Mouse (Mus musculus): Measurements from ENCODE around the gene Tars.

Tars gene

GRCm38 (mm10) chr15:11399356-11400067, at the start of gene Tars:
TSS of gene Tars (minus strand) at chr15:11399665.
- DNase-seq, result peak; percentile 97 to 98

GRCm38 (mm10) chr15:11437361-11437760, 37.9 kb upstream of the Tars start:
- DNase-seq, result no peak

- peak in 1 of 2 experiments; percentile 4 for DNase-seq
Observed at GRCm38 (mm10) chr15:11436709-11437280, 37.3 kb upstream of the Tars start.

- DNase-seq, result no peak
Observed at GRCm38 (mm10) chr15:11426899-11427298, 27.4 kb upstream of the Tars start.

- DNase-seq, result no peak
Observed at GRCm38 (mm10) chr15:11413484-11413883, 14.0 kb upstream of the Tars start.

GRCm38 (mm10) chr15:11412542-11412941, 13.1 kb upstream of the Tars start:
- no peak for DNase-seq

GRCm38 (mm10) chr15:11411846-11412245, 12.4 kb upstream of the Tars start:
- no peak for DNase-seq

- peak; percentile 45 to 46 for DNase-seq
Observed at GRCm38 (mm10) chr15:11408155-11408826, 8.8 kb upstream of the Tars start.

- peak; percentile 62 to 73 for DNase-seq
Observed at GRCm38 (mm10) chr15:11407381-11407780, 7.9 kb upstream of the Tars start.

GRCm38 (mm10) chr15:11406769-11407168, 7.3 kb upstream of the Tars start:
- DNase-seq, result peak; percentile 56 to 65

GRCm38 (mm10) chr15:11398676-11399350, 652 bp downstream of the Tars start:
- DNase-seq, result no peak

GRCm38 (mm10) chr15:11396421-11396820, 3.0 kb downstream of the Tars start:
- no peak for DNase-seq

GRCm38 (mm10) chr15:11392903-11393302, 6.6 kb downstream of the Tars start:
- no peak for DNase-seq

GRCm38 (mm10) chr15:11383796-11384195, 15.7 kb downstream of the Tars start:
- no peak for DNase-seq

GRCm38 (mm10) chr15:11382585-11382984, 16.9 kb downstream of the Tars start:
- DNase-seq, result no peak

GRCm38 (mm10) chr15:11380616-11381015, 18.8 kb downstream of the Tars start:
- DNase-seq, result no peak

GRCm38 (mm10) chr15:11380087-11380530, 19.4 kb downstream of the Tars start:
- peak in 1 of 2 experiments; percentile 19 for DNase-seq

- DNase-seq, result no peak
Observed at GRCm38 (mm10) chr15:11379431-11380086, 19.9 kb downstream of the Tars start.

GRCm38 (mm10) chr15:11370477-11371085, 28.9 kb downstream of the Tars start:
- no peak for DNase-seq

- no peak for DNase-seq
Observed at GRCm38 (mm10) chr15:11369572-11369971, 29.9 kb downstream of the Tars start.

- DNase-seq, result peak in 1 of 2 experiments; percentile 13
Observed at GRCm38 (mm10) chr15:11364795-11365194, 34.7 kb downstream of the Tars start.

- no peak for DNase-seq
Observed at GRCm38 (mm10) chr15:11364112-11364511, 35.4 kb downstream of the Tars start.
